Mouse (Mus musculus): ENCODE results near the gene H2al2a. TPM values are rescaled to one million over a fixed set of nuclear protein-coding genes. Genes with fewer than 3 reads are reported as not detected.

The H2al2a gene
- total RNA-seq, 1 experiment from 2014 or later, result 0.95 TPM

GRCm38 (mm10) chr2:18029656-18030055 is 32.9 kb upstream of the H2al2a start:
- ATAC-seq (replicated peaks; ENCODE audit: insufficient number of reproducible peaks, low FRiP score, low TSS enrichment, poor library complexity, severe bottlenecking), result no peak

- no peak for ATAC-seq (replicated peaks; ENCODE audit: insufficient number of reproducible peaks, low FRiP score, low TSS enrichment, poor library complexity, severe bottlenecking)
These were observed 31.6 kb upstream of the H2al2a start for GRCm38 (mm10) chr2:18028140-18029021.

- ATAC-seq (replicated peaks; ENCODE audit: insufficient number of reproducible peaks, low FRiP score, low TSS enrichment, poor library complexity, severe bottlenecking), result peak; percentile 77
These were observed 30.8 kb upstream of the H2al2a start for GRCm38 (mm10) chr2:18027448-18028139.

GRCm38 (mm10) chr2:18026116-18026947 is 29.6 kb upstream of the H2al2a start:
- ATAC-seq (replicated peaks; ENCODE audit: insufficient number of reproducible peaks, low FRiP score, low TSS enrichment, poor library complexity, severe bottlenecking), result 0 out of 2 replicates have a peak, but pooled peaks have one; percentile 27

- ATAC-seq (replicated peaks; ENCODE audit: insufficient number of reproducible peaks, low FRiP score, low TSS enrichment, poor library complexity, severe bottlenecking), result no peak
These were observed 29.0 kb upstream of the H2al2a start for GRCm38 (mm10) chr2:18025781-18026115.

- ATAC-seq (replicated peaks; ENCODE audit: insufficient number of reproducible peaks, low FRiP score, low TSS enrichment, poor library complexity, severe bottlenecking), result no peak
These were observed 28.4 kb upstream of the H2al2a start for GRCm38 (mm10) chr2:18025116-18025515.

GRCm38 (mm10) chr2:18022886-18023285 is 26.1 kb upstream of the H2al2a start:
- no peak for ATAC-seq (replicated peaks; ENCODE audit: insufficient number of reproducible peaks, low FRiP score, low TSS enrichment, poor library complexity, severe bottlenecking)

- no peak for ATAC-seq (replicated peaks; ENCODE audit: insufficient number of reproducible peaks, low FRiP score, low TSS enrichment, poor library complexity, severe bottlenecking)
These were observed 22.4 kb upstream of the H2al2a start for GRCm38 (mm10) chr2:18019122-18019521.

- ATAC-seq (replicated peaks; ENCODE audit: insufficient number of reproducible peaks, low FRiP score, low TSS enrichment, poor library complexity, severe bottlenecking), result no peak
These were observed 20.6 kb upstream of the H2al2a start for GRCm38 (mm10) chr2:18017321-18017720.

GRCm38 (mm10) chr2:18016639-18017038 is 19.9 kb upstream of the H2al2a start:
- ATAC-seq (replicated peaks; ENCODE audit: insufficient number of reproducible peaks, low FRiP score, low TSS enrichment, poor library complexity, severe bottlenecking), result no peak

- ATAC-seq (replicated peaks; ENCODE audit: insufficient number of reproducible peaks, low FRiP score, low TSS enrichment, poor library complexity, severe bottlenecking), result no peak
These were observed 18.8 kb upstream of the H2al2a start for GRCm38 (mm10) chr2:18015581-18015980.

GRCm38 (mm10) chr2:18012866-18013265 is 16.1 kb upstream of the H2al2a start:
- no peak for ATAC-seq (replicated peaks; ENCODE audit: insufficient number of reproducible peaks, low FRiP score, low TSS enrichment, poor library complexity, severe bottlenecking)

GRCm38 (mm10) chr2:18011226-18011625 is 14.5 kb upstream of the H2al2a start:
- no peak for ATAC-seq (replicated peaks; ENCODE audit: insufficient number of reproducible peaks, low FRiP score, low TSS enrichment, poor library complexity, severe bottlenecking)

- no peak for ATAC-seq (replicated peaks; ENCODE audit: insufficient number of reproducible peaks, low FRiP score, low TSS enrichment, poor library complexity, severe bottlenecking)
These were observed 8.4 kb upstream of the H2al2a start for GRCm38 (mm10) chr2:18005137-18005536.

- no peak for ATAC-seq (replicated peaks; ENCODE audit: insufficient number of reproducible peaks, low FRiP score, low TSS enrichment, poor library complexity, severe bottlenecking)
These were observed 7.5 kb upstream of the H2al2a start for GRCm38 (mm10) chr2:18004286-18004685.

GRCm38 (mm10) chr2:18002306-18002705 is 5.5 kb upstream of the H2al2a start:
- ATAC-seq (replicated peaks; ENCODE audit: insufficient number of reproducible peaks, low FRiP score, low TSS enrichment, poor library complexity, severe bottlenecking), result no peak

GRCm38 (mm10) chr2:17989562-17989961 is 7.2 kb downstream of the H2al2a start:
- ATAC-seq (replicated peaks; ENCODE audit: insufficient number of reproducible peaks, low FRiP score, low TSS enrichment, poor library complexity, severe bottlenecking), result no peak

GRCm38 (mm10) chr2:17989115-17989514 is 7.6 kb downstream of the H2al2a start:
- no peak for ATAC-seq (replicated peaks; ENCODE audit: insufficient number of reproducible peaks, low FRiP score, low TSS enrichment, poor library complexity, severe bottlenecking)

GRCm38 (mm10) chr2:17986694-17987093 is 10.1 kb downstream of the H2al2a start:
- ATAC-seq (replicated peaks; ENCODE audit: insufficient number of reproducible peaks, low FRiP score, low TSS enrichment, poor library complexity, severe bottlenecking), result no peak
